34 mouse cellular contexts compared by ENCODE assay signal in genomic region chr17:73716684-73717083, GRCm38 (mm10). TPM values are rescaled to one million over a fixed set of nuclear protein-coding genes. Genes with fewer than 3 reads are reported as not detected.
"Had no signal": no experiment of that assay in that cellular context is flagged by ENCODE, and none has a peak within 500 bp of the region (broad histone marks: within the 10 kb centered on the region; RNA-seq: fewer than 3 reads in every experiment).

No protein-coding gene starts in this region.

- H3K36me3 ChIP-seq: limb, embryonic 10.5 days; limb, embryonic 12.5 days; limb, embryonic 13.5 days; limb, embryonic 15.5 days; liver, embryonic 12.5 days; liver, embryonic 13.5 days; liver, embryonic 15.5 days; lung, embryonic 15.5 days; midbrain, embryonic 12.5 days; midbrain, embryonic 13.5 days; midbrain, embryonic 15.5 days; neural tube, embryonic 12.5 days had no signal

- H3K4me1 ChIP-seq: liver, embryonic 12.5 days; liver, embryonic 13.5 days; liver, embryonic 15.5 days; lung, embryonic 15.5 days; megakaryocyte, embryonic 14.5 days had no signal

- H3K4me2 ChIP-seq: limb, embryonic 12.5 days; limb, embryonic 13.5 days; limb, embryonic 15.5 days; liver, embryonic 11.5 days; liver, embryonic 12.5 days; liver, embryonic 13.5 days; liver, embryonic 15.5 days; lung, embryonic 14.5 days; lung, embryonic 15.5 days; midbrain, embryonic 11.5 days; midbrain, embryonic 12.5 days; midbrain, embryonic 13.5 days; midbrain, embryonic 15.5 days; neural tube, embryonic 12.5 days had no signal

- H3K9me3 ChIP-seq: limb, embryonic 10.5 days; limb, embryonic 12.5 days; limb, embryonic 13.5 days; limb, embryonic 15.5 days; liver, embryonic 12.5 days; liver, embryonic 13.5 days; liver, embryonic 15.5 days; lung, embryonic 15.5 days; megakaryocyte, embryonic 14.5 days; midbrain, embryonic 12.5 days; midbrain, embryonic 13.5 days; midbrain, embryonic 15.5 days; neural tube, embryonic 12.5 days had no signal

- H3K27ac ChIP-seq: left cerebral cortex, adult 2 months; limb, embryonic 10.5 days; limb, embryonic 12.5 days; limb, embryonic 13.5 days; limb, embryonic 15.5 days; liver, embryonic 12.5 days; liver, embryonic 13.5 days; liver, embryonic 14.5 days; liver, embryonic 15.5 days; lung, embryonic 15.5 days; macrophage; midbrain, embryonic 12.5 days; midbrain, embryonic 13.5 days; midbrain, embryonic 15.5 days; neural tube, embryonic 12.5 days had no signal

- ATAC-seq: liver, embryonic 12.5 days; liver, postnatal 0 days; lung, postnatal 0 days; midbrain, embryonic 13.5 days; midbrain, embryonic 15.5 days; midbrain, embryonic 16.5 days had no signal

- H3K9ac ChIP-seq: limb, embryonic 12.5 days; limb, embryonic 13.5 days; limb, embryonic 15.5 days; liver, embryonic 12.5 days; liver, embryonic 13.5 days; liver, embryonic 14.5 days; liver, embryonic 15.5 days; liver, postnatal 0 days; lung, embryonic 14.5 days; lung, embryonic 15.5 days; midbrain, embryonic 12.5 days; midbrain, embryonic 13.5 days; midbrain, embryonic 15.5 days; neural tube, embryonic 12.5 days had no signal

- H3K4me3 ChIP-seq: left cerebral cortex, adult 2 months; limb, embryonic 10.5 days; limb, embryonic 12.5 days; limb, embryonic 13.5 days; limb, embryonic 15.5 days; liver, embryonic 12.5 days; liver, embryonic 13.5 days; liver, embryonic 15.5 days; lung, embryonic 15.5 days; megakaryocyte, embryonic 14.5 days; midbrain, embryonic 12.5 days; midbrain, embryonic 13.5 days; midbrain, embryonic 15.5 days; myocyte; neural tube, embryonic 12.5 days had no signal

- DNase-seq: left cerebral cortex, postnatal 4 days; liver, embryonic 13.5 days; liver, postnatal 0 days; lung, adult 18-20 months; lung, adult 2 months; lung, embryonic 14.5 days; lung, postnatal 10 days; lung, postnatal 14 days; lung, postnatal 36 days; lung, postnatal 4 days had no signal

RNA-seq across cellular contexts. Expression of gene Galnt14, which starts 6.4 kb away (rescaled TPM):
- total RNA-seq: megakaryocyte progenitor cell, adult 5-6 weeks; megakaryocyte, adult 5-6 weeks; megakaryocyte-erythroid progenitor cell, adult 5-6 weeks had no signal
- polyA plus RNA-seq: liver, embryonic 16.5 days; lung, adult 2 months; macrophage; myocyte had no signal
